Mouse (Mus musculus) mouse embryonic stem cell (cell line): ENCODE measurements around the gene Ngrn.

ENCODE experiments used
- in situ Hi-C, 2 experiments: fragments of 300-500 bp; cut with MboI; formaldehyde crosslinking; loops; 1 replicate in 1 of 2; 3 replicates in 1 of 2; pipeline ENCODE4 v1.14.3; 2019 to 2020; ENCODE audit warnings: low sequenced_read_pairs in 2 of 2, low pct_unique_long_range_greater_than_20kb in 1 of 2, mixed read lengths in 1 of 2; ENCODE audit not compliant: unreplicated experiment in 1 of 2

Ngrn gene

DNA sequence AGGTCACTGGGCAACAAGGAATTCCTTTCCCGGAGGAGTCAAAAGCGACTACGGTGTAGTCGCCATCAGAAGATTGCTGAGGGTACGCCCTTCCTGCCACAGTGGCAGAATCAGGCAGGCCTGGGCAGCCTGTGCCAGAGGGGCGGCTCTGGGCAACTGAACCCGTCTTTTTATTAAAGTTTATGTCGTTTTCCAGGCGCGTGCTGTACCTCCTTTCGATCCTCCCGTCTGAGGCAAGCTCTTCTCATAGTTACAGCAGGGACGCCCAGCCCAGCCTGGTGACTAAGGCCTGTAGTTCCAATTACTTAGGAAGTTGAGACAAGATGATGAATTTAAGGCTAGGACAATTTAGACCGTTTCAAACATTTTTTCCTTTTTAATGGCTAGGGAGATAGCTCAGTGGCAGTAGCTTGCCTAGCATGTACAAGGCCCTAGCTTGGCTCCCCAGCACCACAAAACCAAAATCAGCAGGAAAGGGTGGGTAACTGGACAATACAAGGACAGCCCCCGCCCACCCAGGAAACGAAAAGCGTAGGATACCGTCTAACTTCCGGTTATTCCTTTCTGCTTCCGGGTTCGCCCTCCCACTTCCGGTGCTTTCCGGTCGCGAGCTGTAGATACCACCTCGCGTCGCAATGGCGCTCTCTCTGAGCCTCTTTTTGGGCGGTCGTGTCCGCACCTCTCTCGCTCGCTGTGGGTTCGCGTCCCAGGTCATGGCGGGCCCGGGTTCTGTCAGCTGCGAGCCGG lies at the start of gene Ngrn:
Gene Ngrn, plus strand, starts transcription at position 591 of the 747 bp plus-strand sequence.
- in situ Hi-C loops = no loop called here

DNA sequence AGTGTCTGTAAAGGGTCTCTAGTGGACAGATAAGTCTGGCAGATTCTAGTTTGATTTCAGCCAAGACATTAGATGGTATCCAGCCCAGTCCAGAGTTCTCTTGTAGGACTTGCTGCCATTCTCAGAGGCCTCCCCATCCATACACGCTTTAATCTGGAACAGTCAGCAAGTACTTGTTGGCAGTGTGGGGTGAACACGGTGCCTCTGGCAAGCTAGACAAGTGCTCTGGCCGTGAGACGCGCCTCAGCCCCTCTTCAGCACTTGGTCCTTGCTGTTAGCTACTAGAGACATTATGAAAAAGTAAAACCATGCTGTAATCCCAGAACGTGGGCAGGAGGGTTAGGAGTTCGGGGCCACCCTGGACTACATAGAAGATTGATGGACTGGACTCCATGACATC lies 47.4 kb upstream of the Ngrn start:
- in situ Hi-C loops = no loop called here

DNA sequence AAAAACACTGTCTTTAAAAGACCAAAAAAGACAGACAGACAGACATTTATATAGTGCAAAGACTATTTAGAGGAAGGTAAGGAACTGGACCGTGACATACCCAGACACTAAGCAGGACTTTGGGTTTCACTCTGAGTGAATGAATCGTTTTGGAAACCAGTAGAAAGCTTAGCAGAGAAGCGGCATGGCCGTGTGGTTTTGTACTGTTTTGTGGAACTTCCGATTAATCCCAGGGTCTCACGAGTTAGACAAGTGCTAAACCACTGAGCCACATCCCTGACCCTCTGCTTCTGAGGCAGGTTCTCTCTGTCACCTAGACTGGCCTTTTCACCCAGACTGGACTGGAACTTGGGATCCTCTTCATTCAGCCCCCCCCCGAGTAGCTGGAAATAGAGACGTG lies 46.6 kb upstream of the Ngrn start:
- in situ Hi-C loops = no loop called here

DNA sequence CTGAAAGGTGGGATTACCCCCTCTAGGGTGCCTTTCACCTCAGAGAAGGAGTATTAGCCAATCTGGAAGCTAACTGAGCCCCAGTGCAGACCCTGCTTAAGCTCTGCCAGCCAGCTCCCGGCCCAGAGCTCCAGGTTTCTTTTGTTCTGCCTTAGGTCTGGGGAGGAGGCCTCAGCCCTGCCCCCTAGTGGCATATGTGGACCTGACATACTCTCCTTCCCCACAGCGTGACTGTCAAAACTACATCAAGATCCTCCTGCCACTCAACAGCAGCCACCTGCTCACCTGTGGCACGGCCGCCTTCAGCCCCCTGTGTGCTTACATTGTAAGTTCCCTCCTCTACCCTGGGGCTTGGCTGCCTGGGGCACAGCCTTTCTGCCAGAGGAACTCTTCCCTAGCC lies 45.6 kb upstream of the Ngrn start:
- in situ Hi-C loops = loop anchor here in 1 of 2 experiments (5.0 kb wide), 1 partner anchor 53 kb away; no protein-coding TSS in a partner anchor

DNA sequence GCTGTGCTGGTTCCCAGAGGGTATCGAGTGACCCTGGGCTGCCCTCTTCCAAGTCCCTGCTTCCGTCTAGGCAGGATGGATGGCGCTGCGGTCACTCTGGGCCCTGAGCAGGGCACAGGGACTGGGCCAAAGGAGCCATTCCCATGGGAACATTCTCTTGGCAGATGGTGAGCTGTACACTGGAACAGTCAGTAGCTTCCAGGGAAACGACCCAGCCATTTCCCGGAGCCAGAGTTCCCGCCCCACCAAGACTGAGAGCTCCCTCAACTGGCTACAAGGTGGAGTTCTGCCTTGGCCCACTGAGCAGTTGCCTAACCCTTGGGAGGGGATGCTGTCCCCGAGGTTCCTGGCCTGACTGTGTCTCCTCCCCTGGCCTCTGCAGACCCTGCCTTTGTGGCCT lies 44.4 kb upstream of the Ngrn start:
- in situ Hi-C loops = loop anchor here in 1 of 2 experiments (5.0 kb wide), 1 partner anchor 54 kb away; no protein-coding TSS in a partner anchor

DNA sequence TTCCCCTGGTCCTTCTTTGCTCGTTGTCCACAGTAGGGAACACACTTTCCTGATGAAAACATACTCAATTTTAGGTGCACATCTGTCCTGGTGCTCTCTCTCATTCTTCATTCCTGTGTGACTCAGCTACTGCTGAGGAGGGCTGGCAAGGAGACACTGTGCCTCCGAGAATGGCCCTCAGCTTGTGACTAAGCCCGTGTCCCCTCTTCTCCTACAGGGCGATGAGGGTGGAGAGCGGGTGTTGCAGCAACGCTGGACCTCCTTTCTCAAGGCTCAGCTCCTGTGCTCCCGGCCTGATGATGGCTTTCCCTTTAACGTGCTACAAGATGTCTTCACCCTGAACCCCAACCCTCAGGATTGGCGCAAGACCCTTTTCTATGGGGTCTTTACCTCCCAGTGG lies 42.3 kb upstream of the Ngrn start:
- in situ Hi-C loops = loop anchor here in 1 of 2 experiments (5.0 kb wide), 1 partner anchor 56 kb away; no protein-coding TSS in a partner anchor

DNA sequence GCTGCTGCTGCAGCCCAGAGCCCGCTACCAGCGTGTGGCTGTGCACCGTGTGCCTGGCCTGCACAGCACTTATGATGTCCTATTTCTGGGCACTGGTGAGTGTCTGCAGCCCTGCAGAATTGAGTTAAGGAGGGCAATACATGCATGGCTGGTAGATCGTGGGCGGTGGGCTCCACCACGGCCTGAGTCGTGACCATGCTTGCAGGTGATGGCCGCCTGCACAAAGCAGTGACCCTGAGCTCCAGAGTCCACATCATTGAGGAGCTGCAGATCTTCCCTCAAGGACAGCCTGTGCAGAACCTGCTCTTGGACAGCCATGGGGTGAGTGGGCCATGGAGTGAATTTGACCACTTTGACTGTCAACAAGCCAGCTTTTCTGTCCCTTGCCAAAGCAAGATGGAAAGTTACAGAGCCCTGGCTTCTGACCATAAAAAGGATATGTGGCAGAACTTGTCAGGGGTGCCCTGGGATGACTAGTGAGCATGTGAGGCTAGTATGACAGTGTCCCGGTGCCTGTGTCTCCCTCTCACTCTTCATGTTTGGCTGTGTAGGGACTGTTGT lies 40.7 kb upstream of the Ngrn start:
- in situ Hi-C loops = no loop called here

DNA sequence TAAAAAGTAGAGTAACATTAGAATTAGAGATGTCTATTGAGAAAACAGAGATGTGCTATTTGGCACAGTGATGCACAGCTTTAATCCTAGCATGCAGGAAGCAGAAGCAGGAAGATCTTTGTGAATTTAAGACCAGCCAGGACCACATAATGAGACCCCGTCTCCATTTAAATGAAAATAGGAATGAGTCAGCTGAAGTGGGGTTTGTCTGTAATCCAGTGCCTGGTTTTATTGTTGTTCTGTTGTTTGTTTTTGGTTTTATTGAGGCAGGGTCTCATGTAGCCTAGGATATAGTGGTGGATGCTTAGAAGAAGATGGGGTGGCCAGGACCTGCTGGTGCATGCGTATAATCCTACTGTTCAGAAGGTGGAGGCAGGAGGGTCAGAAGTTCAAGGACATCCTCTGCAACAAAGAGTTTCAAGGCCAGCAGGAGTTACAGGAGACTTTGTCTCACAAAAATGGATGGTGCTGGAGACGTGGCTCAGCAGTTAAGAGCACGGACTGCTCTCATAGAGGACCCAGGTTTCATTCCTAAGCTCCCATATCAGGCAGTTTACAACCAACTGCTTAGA lies 39.8 kb upstream of the Ngrn start:
- in situ Hi-C loops = no loop called here

DNA sequence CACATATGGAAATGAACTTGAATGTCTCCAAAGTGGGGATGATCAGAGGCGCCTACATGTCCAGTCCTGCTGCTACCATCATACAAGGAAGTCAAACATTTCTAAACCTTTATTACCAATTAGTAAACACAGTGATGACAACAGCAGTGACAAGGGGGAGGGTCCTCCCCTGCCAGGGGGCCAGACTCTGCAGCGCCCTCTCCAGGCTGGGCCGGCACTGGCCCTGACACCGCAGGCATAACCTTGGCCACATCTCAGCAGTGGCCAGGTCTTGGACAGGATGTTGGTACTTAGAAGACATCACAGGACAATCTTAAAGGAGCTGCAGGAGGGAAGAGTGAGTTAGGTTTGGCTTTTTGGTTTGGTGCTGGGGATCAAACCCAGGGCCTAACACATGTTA lies 34.0 kb upstream of the Ngrn start:
- in situ Hi-C loops = no loop called here

DNA sequence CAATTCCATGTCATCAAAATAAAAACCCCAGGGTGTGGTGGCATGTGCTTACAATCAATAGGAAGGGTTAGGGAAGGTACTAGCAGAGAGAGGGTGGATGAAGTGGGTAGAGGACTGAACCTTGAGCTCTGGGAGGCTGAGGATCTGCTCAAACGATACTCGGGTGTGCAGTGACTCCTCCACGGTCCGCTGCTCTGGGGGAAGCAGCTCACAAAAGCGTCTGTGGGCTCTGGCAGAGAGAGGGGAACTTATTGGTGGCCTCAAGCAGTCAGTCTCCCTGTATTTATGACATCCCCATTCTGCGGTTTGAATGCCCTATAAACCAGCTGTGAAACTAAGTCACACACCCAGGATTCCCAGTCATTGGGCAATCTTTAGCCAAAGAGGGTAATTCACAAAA lies 30.8 kb upstream of the Ngrn start:
- in situ Hi-C loops = no loop called here

DNA sequence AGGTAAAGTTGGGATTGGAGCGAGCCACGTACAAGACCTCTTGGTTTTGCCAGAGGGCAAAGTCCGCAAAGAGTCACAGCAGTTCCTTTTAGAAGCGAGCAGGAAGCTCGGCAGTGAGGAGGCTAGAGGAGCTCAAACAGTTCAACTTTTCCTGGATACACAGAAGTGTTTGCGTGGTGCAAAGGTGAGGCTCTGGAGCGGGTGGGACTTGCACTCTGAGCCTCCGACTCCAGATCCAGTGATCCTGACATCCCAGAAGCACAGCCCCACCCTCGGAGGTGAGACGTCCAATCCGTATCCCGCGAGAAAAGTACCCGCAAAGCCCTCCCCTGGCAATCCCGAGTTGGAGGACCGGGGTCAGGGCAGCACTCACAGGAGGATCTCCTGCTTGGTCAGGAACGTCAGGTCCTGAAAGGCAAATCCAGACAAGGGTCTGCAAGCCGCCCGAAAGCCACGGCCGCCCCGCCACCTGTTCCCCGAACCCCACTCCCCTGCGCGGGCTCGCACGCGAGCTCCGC lies 29.0 kb upstream of the Ngrn start:
- in situ Hi-C loops = no loop called here

DNA sequence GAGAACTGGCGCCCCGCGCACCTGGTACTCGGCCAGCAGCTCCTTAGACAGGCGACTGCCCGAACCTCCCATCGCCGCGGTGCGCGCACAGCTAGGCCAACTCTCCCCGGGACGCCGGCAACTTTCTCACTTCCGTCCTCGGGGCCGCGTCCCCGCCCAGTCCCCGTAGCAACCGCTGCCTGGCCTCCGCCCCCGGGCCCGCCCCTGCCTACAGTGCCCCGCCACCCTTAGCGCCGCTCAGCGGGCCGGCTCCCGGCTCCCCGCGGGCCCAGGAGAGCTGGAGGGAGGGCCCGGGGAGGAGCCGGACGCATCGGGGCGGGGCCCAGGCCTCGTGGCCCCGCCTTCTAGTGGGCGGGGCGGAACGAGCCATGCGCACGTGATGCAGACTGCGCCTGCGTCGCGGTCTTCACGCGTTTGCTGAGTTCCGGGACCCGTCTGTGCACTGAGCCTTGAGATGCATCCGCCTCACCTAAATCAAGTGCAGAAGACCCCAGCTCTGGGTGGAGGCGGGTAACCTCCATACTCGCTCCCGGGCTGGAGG lies 28.5 kb upstream of the Ngrn start, which contains the start of the genes Cib1 and Gdpgp1:
Gene Cib1, minus strand, starts transcription at position 325 of the 541 bp plus-strand sequence.
Gene Gdpgp1, plus strand, starts transcription at position 377 of the 541 bp plus-strand sequence.
- in situ Hi-C loops = no loop called here

DNA sequence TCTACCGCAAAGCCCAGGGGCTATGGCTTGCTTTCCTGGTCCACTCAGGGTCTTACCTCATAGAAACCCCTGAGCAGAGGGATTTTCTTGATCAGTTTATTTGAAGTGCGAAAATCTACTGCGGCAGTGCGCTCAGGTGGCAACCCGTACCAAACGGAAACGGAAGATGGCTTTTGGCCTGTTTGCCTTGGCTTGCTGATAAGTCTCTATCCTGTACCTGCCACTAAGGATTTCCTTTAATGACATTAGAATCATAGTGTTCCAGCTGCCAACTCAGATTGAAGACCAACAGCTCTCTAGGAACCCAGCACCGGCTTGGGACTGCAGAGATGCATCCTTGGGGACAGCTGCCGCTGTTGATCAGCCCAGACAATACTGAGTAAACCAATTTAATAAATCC lies 27.2 kb upstream of the Ngrn start:
- in situ Hi-C loops = no loop called here

DNA sequence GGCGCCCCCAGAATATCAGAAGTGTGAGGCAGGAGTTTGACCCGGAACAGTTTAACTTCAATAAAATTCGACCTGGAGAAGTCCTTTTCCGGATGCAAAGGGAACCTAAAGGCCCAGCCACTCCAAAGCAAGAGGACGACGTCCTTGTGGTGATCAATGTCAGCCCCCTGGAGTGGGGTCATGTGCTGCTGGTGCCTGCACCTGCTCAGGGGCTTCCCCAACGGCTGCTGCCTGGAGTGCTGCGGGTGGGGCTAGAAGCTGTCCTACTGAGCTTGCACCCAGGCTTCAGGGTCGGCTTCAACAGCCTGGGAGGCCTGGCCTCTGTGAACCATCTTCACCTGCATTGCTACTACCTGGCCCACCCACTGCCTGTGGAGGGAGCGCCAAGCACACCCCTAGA lies 22.5 kb upstream of the Ngrn start:
- in situ Hi-C loops = no loop called here

DNA sequence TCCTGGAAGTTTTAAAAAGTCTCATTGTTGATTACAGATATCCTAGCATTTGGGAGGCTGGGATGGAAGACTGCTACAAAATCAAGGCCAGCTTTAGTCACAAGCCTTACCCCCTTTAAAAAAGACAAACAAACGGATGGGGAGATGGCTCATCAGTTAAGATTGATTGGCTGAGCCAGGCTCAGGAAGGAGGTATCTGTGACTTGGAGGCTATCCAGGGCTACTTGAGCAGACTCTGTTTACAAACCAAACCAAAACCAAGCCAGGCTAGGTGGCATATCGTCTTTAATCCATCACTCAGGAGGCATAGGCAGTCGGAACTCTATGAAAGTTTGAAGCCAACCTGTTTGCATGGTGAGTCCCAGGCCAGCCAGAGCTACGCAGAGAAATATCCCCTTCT lies 19.4 kb upstream of the Ngrn start:
- in situ Hi-C loops = no loop called here

DNA sequence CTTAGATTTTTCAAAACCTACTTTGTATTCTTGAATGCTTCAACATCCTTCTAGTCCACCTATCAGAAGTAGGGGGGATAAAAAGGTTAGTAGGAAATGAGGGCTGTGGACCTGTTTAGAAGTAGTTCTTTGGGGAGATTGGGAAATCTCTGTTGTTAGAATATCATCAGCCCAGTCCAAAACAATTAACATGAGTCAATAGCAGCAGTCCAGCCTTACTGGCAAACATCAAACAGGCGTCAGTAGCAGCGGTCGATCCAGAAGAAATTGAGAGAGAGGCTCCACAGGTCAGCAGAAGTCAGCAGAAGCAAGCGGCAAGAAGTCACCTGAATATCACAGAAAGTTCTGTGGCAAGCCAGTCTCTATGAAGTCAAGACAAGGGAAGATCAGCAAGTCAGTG lies 16.2 kb upstream of the Ngrn start:
- in situ Hi-C loops = no loop called here

DNA sequence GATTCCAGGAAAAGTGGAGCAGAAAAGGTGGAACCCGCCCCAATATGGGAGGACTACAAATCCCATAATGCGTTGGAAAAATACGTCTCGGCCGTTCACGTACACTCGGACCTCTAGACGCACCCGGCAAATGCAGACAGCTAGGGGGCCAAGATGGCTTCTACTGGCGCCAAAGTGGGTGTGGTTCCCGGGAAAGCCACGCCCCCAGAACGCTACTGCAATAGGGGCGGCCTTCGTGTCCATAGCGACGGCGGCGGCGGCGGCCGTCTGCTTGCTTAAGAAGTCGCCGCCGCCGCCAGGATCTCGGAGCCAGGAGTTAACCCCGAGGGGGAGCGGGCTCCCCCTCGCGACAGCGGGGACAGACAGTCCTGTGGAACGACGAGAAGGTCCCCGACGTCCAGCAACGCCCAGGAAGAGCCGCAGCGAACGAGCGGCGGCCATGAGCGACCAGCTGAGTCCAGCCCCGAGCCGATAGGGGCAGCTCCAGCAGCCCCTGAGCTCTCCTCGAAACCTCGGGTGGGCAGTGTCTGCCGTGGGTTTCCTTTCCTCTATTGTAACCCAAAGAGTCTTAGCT lies 14.8 kb upstream of the Ngrn start, which contains the start of gene Ttll13:
Gene Ttll13, plus strand, starts transcription at position 229 of the 574 bp plus-strand sequence.
- in situ Hi-C loops = no loop called here

DNA sequence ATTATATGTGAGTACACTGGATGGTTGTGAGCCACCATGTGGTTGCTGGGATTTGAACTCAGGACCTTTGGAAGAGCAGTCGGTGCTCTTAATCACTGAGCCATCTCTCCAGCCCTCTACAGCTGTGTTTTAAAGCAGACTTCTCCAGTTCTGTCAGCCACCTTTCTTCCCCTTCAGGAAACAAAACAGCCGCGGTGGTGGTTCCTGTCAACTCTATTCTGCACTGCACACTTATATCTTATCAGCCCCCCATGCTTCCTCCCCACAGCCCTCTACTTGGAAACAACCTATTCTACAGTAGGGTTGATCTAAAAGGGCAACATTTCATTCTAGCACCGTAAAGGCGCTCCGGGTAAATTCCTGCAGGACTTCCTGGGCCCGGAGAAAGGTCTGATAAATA lies 14.2 kb upstream of the Ngrn start:
- in situ Hi-C loops = no loop called here

DNA sequence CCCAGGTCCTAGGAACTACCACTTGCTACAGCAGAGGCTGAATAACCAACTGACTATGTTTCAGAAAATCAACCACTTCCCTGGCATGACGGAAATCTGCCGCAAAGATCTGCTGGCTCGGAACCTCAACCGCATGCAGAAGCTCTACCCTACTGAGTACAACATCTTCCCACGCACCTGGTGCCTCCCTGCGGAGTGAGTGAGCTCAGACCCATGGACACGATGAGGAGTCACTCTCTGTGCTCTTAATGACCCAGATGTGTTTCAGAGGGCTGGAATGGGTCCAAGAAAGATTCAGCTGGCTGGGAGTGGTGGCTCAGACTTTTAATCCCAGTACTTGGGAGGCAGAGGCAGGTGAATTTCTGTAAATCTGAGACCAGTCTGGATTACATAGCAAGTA lies 8.6 kb upstream of the Ngrn start:
- in situ Hi-C loops = loop anchor here in 1 of 2 experiments (10.0 kb wide), 1 partner anchor 108 kb away; no protein-coding TSS in a partner anchor
